Comparison of ENCODE assay signal across 8 mouse cellular contexts in the genomic region with DNA sequence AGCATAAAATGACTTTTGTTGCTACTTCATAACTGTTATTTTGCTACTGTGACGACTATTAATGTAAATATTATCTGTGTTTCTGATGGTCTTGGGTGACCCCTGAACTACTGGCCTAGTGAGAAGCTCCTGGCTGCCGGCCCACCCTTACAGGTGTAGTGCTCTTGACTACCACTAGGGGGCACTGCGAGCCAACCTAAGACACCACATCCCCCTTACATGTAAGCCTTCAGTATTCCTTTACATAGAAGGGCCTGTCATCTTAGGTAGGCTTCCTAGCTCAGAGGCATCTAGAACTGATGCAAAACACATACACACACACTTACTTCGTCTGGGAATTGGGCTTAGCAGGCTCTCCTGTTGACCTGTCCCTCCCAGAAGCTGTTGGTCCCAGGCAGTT. TPM values are rescaled to one million over a fixed set of nuclear protein-coding genes. Genes with fewer than 3 reads are reported as not detected.
DNase-seq lines count a peak whose midpoint lies in the region; ATAC-seq and TF ChIP-seq lines count a peak whose summit lies in the region.
"Had no signal": no experiment of that assay in that cellular context is flagged by ENCODE, and none has a peak within 500 bp of the region (broad histone marks: within the 10 kb centered on the region; RNA-seq: fewer than 3 reads in every experiment).

No protein-coding gene starts in this region.

- peak; percentile 97 for TF ChIP-seq RAD21 in MEL (IDR thresholded peaks at IDR 0.05; ENCODE audit: low read depth, low read length)

- peak; percentile 68; the same call in 1 of the 2 replicates for ATAC-seq in erythroblast, adult 5-6 weeks (replicated peaks; ENCODE audit: low FRiP score, poor library complexity, severe bottlenecking)
- no peak for ATAC-seq in heart, embryonic 15.5 days (replicated peaks; ENCODE audit: insufficient number of reproducible peaks, insufficient read depth, low FRiP score, low read depth)
- peak; percentile 81 for ATAC-seq in megakaryocyte progenitor cell, adult 5-6 weeks (replicated peaks; ENCODE audit: poor library complexity)

- H3K27ac ChIP-seq in MEL (ENCODE audit: control insufficient read depth, low read depth, low read length) = no peak overlapping the region
- no peak overlapping the region for H3K27ac ChIP-seq in bone marrow, adult 2 months (ENCODE audit: control insufficient read depth, insufficient read depth, low read depth, low read length, poor library complexity)
- 0 out of 2 replicates have a peak overlapping the region, but pooled peaks have one; percentile 23 for H3K27ac ChIP-seq in heart, embryonic 15.5 days
- H3K27ac ChIP-seq: lung, embryonic 15.5 days had no signal

- H3K9me3 ChIP-seq in MEL (replicated peaks; ENCODE audit: insufficient read depth, low read length) = no peaks in the 10 kb centered on the region
- peaks cover 4% of the 10 kb centered on the region; the same call in 1 of the 2 replicates for H3K9me3 ChIP-seq in heart, embryonic 15.5 days (replicated peaks)

- no peak for TF ChIP-seq POLR2A in MEL (IDR thresholded peaks at IDR 0.05; ENCODE audit: control insufficient read depth in 1 of 2, insufficient read depth in 1 of 2, low read depth in 1 of 2, low read length in 2 of 2, poor library complexity in 1 of 2)
- no peak for TF ChIP-seq POLR2A in bone marrow, adult 2 months (IDR thresholded peaks at IDR 0.05; ENCODE audit: borderline replicate concordance, control insufficient read depth, low read depth, low read length)

- no peaks in the 10 kb centered on the region for H3K36me3 ChIP-seq in MEL (ENCODE audit: control insufficient read depth in 1 of 2, insufficient read depth in 2 of 2, low read length in 2 of 2)
- H3K36me3 ChIP-seq in heart, embryonic 15.5 days = no peaks in the 10 kb centered on the region
- H3K36me3 ChIP-seq: lung, embryonic 15.5 days had no signal

- TF ChIP-seq EP300 in MEL (IDR thresholded peaks at IDR 0.05; ENCODE audit: low read depth in 1 of 2, low read length in 2 of 2) = no peak

- TF ChIP-seq CTCF in MEL (IDR thresholded peaks at IDR 0.05 in 2 of 3, conservative IDR thresholded peaks at IDR 0.05 in 1 of 3; ENCODE audit: control insufficient read depth in 1 of 3, insufficient read depth in 1 of 3, low read depth in 2 of 3, low read length in 3 of 3, poor library complexity in 1 of 3, severe bottlenecking in 1 of 3) = peak; percentile 87 to 98 (median 91)
- peak; percentile 93 for TF ChIP-seq CTCF in bone marrow, adult 2 months (IDR thresholded peaks at IDR 0.05; ENCODE audit: control insufficient read depth, insufficient read depth, low read length)

- no peak overlapping the region for H3K9ac ChIP-seq in MEL (ENCODE audit: control insufficient read depth, low read depth, low read length, poor library complexity, severe bottlenecking)
- no peak overlapping the region for H3K9ac ChIP-seq in heart, embryonic 15.5 days
- H3K9ac ChIP-seq: lung, embryonic 15.5 days had no signal

- H3K27me3 ChIP-seq in MEL (ENCODE audit: control insufficient read depth in 1 of 2, insufficient read depth in 2 of 2, low read length in 2 of 2) = no peaks in the 10 kb centered on the region
- no peaks in the 10 kb centered on the region for H3K27me3 ChIP-seq in heart, embryonic 15.5 days
- H3K27me3 ChIP-seq: lung, embryonic 15.5 days had no signal

- no peaks in the 10 kb centered on the region for H3K4me1 ChIP-seq in MEL (ENCODE audit: control insufficient read depth in 1 of 2, insufficient read depth in 2 of 2, low read length in 2 of 2)
- no peaks in the 10 kb centered on the region; the same call in 1 of the 2 replicates for H3K4me1 ChIP-seq in bone marrow, adult 2 months (ENCODE audit: control insufficient read depth, insufficient read depth, low read length)
- peaks cover 21% of the 10 kb centered on the region for H3K4me1 ChIP-seq in heart, embryonic 15.5 days (replicated peaks)

- 13% methylated on average over 4 of the region's 4 CpGs for WGBS in bone marrow, adult 2 months
- WGBS in heart, embryonic 15.5 days = 2% methylated on average over 4 of the region's 4 CpGs

- no peak overlapping the region for H3K4me2 ChIP-seq in heart, embryonic 15.5 days
- H3K4me2 ChIP-seq: lung, embryonic 15.5 days had no signal

- DNase-seq in MEL (ENCODE audit: low read depth, low spot score) = peak; percentile 83
- DNase-seq in layer of hippocampus, postnatal 14 days (ENCODE audit: low spot score in 2 of 2) = peak; percentile 66 to 71
- DNase-seq in right cerebral cortex, postnatal 36 days (ENCODE audit: low spot score in 2 of 2) = peak; percentile 46 to 50

- H3K79me2 ChIP-seq in MEL (ENCODE audit: control insufficient read depth, insufficient read depth, low read length, poor library complexity) = no peaks in the 10 kb centered on the region

- no peak overlapping the region for H3K4me3 ChIP-seq in MEL (ENCODE audit: control insufficient read depth in 1 of 2, insufficient read depth in 1 of 2, low read depth in 2 of 2, low read length in 2 of 2)
- H3K4me3 ChIP-seq in bone marrow, adult 2 months (replicated peaks; ENCODE audit: control insufficient read depth, low read depth, low read length) = no peak overlapping the region
- no peak overlapping the region for H3K4me3 ChIP-seq in heart, embryonic 15.5 days
- H3K4me3 ChIP-seq: lung, embryonic 15.5 days had no signal

TF ChIP-seq in MEL, 35 proteins besides CTCF, POLR2A, EP300 and RAD21:
- TF ChIP-seq MYB (IDR thresholded peaks at IDR 0.05; ENCODE audit: low read depth, low read length) (no peak; the same call in 1 of the 2 replicates), ZC3H11A (IDR thresholded peaks at IDR 0.05; ENCODE audit: low read depth, low read length) (peak; percentile 85), TAL1 (IDR thresholded peaks at IDR 0.05; ENCODE audit: low read length) (no peak), POLR2AphosphoS2 (IDR thresholded peaks at IDR 0.05; ENCODE audit: low read length) (no peak), KAT2A (conservative IDR thresholded peaks at IDR 0.05; ENCODE audit: low read depth, low read length) (no peak), MEF2A (IDR thresholded peaks at IDR 0.05; ENCODE audit: extremely low read depth, insufficient replicate concordance, low read depth, low read length, poor library complexity, severe bottlenecking) (no peak), MXI1 (IDR thresholded peaks at IDR 0.05; ENCODE audit: low read depth, low read length) (no peak), USF1 (IDR thresholded peaks at IDR 0.05; ENCODE audit: low read depth, low read length) (no peak), SMC3 (IDR thresholded peaks at IDR 0.05; ENCODE audit: low read depth, low read length) (peak; percentile 77), BHLHE40 (IDR thresholded peaks at IDR 0.05; ENCODE audit: borderline replicate concordance, low read depth, low read length) (peak; percentile 51), SIN3A (IDR thresholded peaks at IDR 0.05; ENCODE audit: low read length) (0 out of 2 replicates have a peak, but pooled peaks have one; percentile 34), CHD1 (IDR thresholded peaks at IDR 0.05; ENCODE audit: low read depth, low read length) (no peak), MYC (IDR thresholded peaks at IDR 0.05; ENCODE audit: low read depth, low read length) (no peak), MAX (IDR thresholded peaks at IDR 0.05; ENCODE audit: low read length) (0 out of 2 replicates have a peak, but pooled peaks have one; percentile 23), JUND (IDR thresholded peaks at IDR 0.05; ENCODE audit: low read depth, low read length) (no peak), ZNF384 (IDR thresholded peaks at IDR 0.05; ENCODE audit: low read depth, low read length) (no peak), ZKSCAN1 (IDR thresholded peaks at IDR 0.05; ENCODE audit: low read depth, low read length) (no peak), TCF12 (IDR thresholded peaks at IDR 0.05; ENCODE audit: low read depth, low read length) (no peak), E2F4 (IDR thresholded peaks at IDR 0.05; ENCODE audit: borderline replicate concordance, low read depth, low read length) (no peak), NRF1 (IDR thresholded peaks at IDR 0.05; ENCODE audit: insufficient read depth, low read depth, low read length, poor library complexity, severe bottlenecking) (no peak), CHD2 (IDR thresholded peaks at IDR 0.05; ENCODE audit: low read length) (no peak)
TF ChIP-seq in MEL: peak in this region for 5.

RNA-seq across cellular contexts. Expression of a gene that starts 41.3 kb away (rescaled TPM):
- 17.5 and 18.1 TPM in 2 replicates for total RNA-seq in MEL (2012; rRNA removed)
- 10 to 100 TPM in 1 of 2 experiments, not detected in 1; 21.5 TPM for polyA plus RNA-seq in MEL (2012; ENCODE audit: insufficient read depth in 1 of 2, insufficient read length in 2 of 2, low read depth in 1 of 2, low replicate concordance in 2 of 2, missing spikeins in 1 of 2)
- polyA plus RNA-seq in bone marrow, adult 2 months (2011; ENCODE audit: insufficient read depth, insufficient read length, low replicate concordance, missing spikeins) = 5.4 and 9.9 TPM in 2 replicates
- 4.2 and 5.0 TPM in 2 replicates for total RNA-seq in erythroblast, adult 5-6 weeks (2015; ENCODE audit: low replicate concordance)
- total RNA-seq in erythroblast, adult 5-6 weeks (2017; ENCODE audit: low replicate concordance) = 6.5 and 13.0 TPM in 2 replicates
- 65.4 and 69.6 TPM in 2 replicates for polyA plus RNA-seq in heart, embryonic 15.5 days (2015; fragmentation: Nextera tagmentation; extraction: Ambion mirVana)
- 10 to 100 TPM; 33.3 to 36.2 TPM for total RNA-seq in layer of hippocampus, postnatal 14 days (2021)
- 11.8 and 14.0 TPM in 2 replicates for total RNA-seq in megakaryocyte progenitor cell, adult 5-6 weeks (2015)
- total RNA-seq in megakaryocyte progenitor cell, adult 5-6 weeks (2017) = 23.1 and 28.5 TPM in 2 replicates
